Mouse (Mus musculus): Measurements from ENCODE around the gene Trappc6a. TPM values are rescaled to one million over a fixed set of nuclear protein-coding genes. Genes with fewer than 3 reads are reported as not detected.
A peak's percentile ranks its signal among the peaks of the same experiment; 100 is the strongest.
"Not testable (repeated sequence)": the region's sequence is repeated elsewhere in the genome, so short reads cannot be mapped to it uniquely, and the experiment has no call there.

Trappc6a gene
- polyA plus RNA-seq, 1 experiment = 62.3 TPM

- Histone ChIP-seq H3K27me3 (replicated peaks; ENCODE audit: control insufficient read depth, insufficient read depth, low read length) (no peaks in the 10 kb centered on the region), H3K4me3 (ENCODE audit: insufficient read depth, low read depth, low read length) (peak overlapping the region; percentile 79), H3K27ac (ENCODE audit: insufficient read depth, low read depth, low read length) (0 out of 2 replicates have a peak overlapping the region, but pooled peaks have one; percentile 17), H3K36me3 (ENCODE audit: control insufficient read depth, insufficient read depth, low read length) (no peaks in the 10 kb centered on the region), H3K4me1 (ENCODE audit: control insufficient read depth, insufficient read depth, low read length) (0 out of 2 replicates have a peak, but pooled peaks cover 3% of the 10 kb centered on the region)
- 8% methylated on average over 15 of the region's 15 CpGs for WGBS
- TF ChIP-seq CTCF (conservative IDR thresholded peaks at IDR 0.05; ENCODE audit: insufficient read depth, insufficient read length, low read depth, low read length) (no peak), POLR2A (IDR thresholded peaks at IDR 0.05; ENCODE audit: low read depth, low read length) (no peak)
- no peak for DNase-seq
Measured at GRCm38 (mm10) chr7:19508924-19509568, 851 bp downstream of the Trappc6a start.

GRCm38 (mm10) chr7:19509786-19510185 lies 1.6 kb downstream of the Trappc6a start:
- TF ChIP-seq CTCF (conservative IDR thresholded peaks at IDR 0.05; ENCODE audit: insufficient read depth, insufficient read length, low read depth, low read length) (no peak), POLR2A (IDR thresholded peaks at IDR 0.05; ENCODE audit: low read depth, low read length) (no peak)
- no peak overlapping the region for H3K27ac ChIP-seq (ENCODE audit: insufficient read depth, low read depth, low read length)
- no peak overlapping the region for H3K4me3 ChIP-seq (ENCODE audit: insufficient read depth, low read depth, low read length)
- H3K27me3 ChIP-seq (replicated peaks; ENCODE audit: control insufficient read depth, insufficient read depth, low read length) = no peaks in the 10 kb centered on the region
- 0 out of 2 replicates have a peak, but pooled peaks cover 3% of the 10 kb centered on the region for H3K4me1 ChIP-seq (ENCODE audit: control insufficient read depth, insufficient read depth, low read length)
- H3K36me3 ChIP-seq (ENCODE audit: control insufficient read depth, insufficient read depth, low read length) = no peaks in the 10 kb centered on the region
- no peak for DNase-seq
- 89% methylated on average over 7 of the region's 7 CpGs for WGBS

GRCm38 (mm10) chr7:19511934-19512333 lies 3.7 kb downstream of the Trappc6a start:
- DNase-seq; H3K4me3 ChIP-seq (ENCODE audit: insufficient read depth, low read depth, low read length); H3K4me1 ChIP-seq (ENCODE audit: control insufficient read depth, insufficient read depth, low read length); H3K36me3 ChIP-seq (ENCODE audit: control insufficient read depth, insufficient read depth, low read length); H3K27ac ChIP-seq (ENCODE audit: insufficient read depth, low read depth, low read length); H3K27me3 ChIP-seq (replicated peaks; ENCODE audit: control insufficient read depth, insufficient read depth, low read length): not testable (repeated sequence)
- 74% methylated on average over 7 of the region's 7 CpGs for WGBS

DNA sequence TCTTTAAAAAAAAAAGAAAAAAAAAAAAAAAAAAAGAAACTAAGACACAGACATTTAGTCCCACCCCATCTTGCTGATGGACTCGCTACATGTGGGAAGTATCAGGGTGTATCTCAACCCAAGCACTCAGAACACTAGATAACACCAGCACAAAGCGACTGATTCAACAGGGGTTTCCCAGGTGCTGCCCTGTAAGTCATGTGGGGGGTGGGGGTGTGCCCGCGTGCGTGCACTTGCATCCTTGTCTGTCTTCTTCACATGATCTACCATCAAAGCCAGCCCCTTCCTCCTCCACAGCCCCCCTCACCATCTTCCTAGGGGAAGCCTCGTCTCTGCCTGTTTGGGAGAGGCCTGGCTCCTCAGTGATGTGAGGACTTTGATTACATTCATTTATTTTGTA lies 4.2 kb downstream of the Trappc6a start:
- Histone ChIP-seq H3K4me3 (ENCODE audit: insufficient read depth, low read depth, low read length) (no peak overlapping the region), H3K4me1 (ENCODE audit: control insufficient read depth, insufficient read depth, low read length) (0 out of 2 replicates have a peak, but pooled peaks cover 3% of the 10 kb centered on the region), H3K27ac (ENCODE audit: insufficient read depth, low read depth, low read length) (no peak overlapping the region), H3K36me3 (ENCODE audit: control insufficient read depth, insufficient read depth, low read length) (no peaks in the 10 kb centered on the region), H3K27me3 (replicated peaks; ENCODE audit: control insufficient read depth, insufficient read depth, low read length) (no peaks in the 10 kb centered on the region)
- no peak for DNase-seq
- TF ChIP-seq CTCF (conservative IDR thresholded peaks at IDR 0.05; ENCODE audit: insufficient read depth, insufficient read length, low read depth, low read length) = no peak
- no peak for TF ChIP-seq POLR2A (IDR thresholded peaks at IDR 0.05; ENCODE audit: low read depth, low read length)
- 86% methylated on average over 6 of the region's 6 CpGs for WGBS

- peaks cover under 1% of the 10 kb centered on the region; the same call in 1 of the 2 replicates for H3K4me1 ChIP-seq (ENCODE audit: control insufficient read depth, insufficient read depth, low read length)
- no peaks in the 10 kb centered on the region for H3K27me3 ChIP-seq (replicated peaks; ENCODE audit: control insufficient read depth, insufficient read depth, low read length)
- H3K4me3 ChIP-seq (ENCODE audit: insufficient read depth, low read depth, low read length) = no peak within 1 kb of the TSS
- TF ChIP-seq POLR2A (IDR thresholded peaks at IDR 0.05; ENCODE audit: low read depth, low read length) (no peak), CTCF (conservative IDR thresholded peaks at IDR 0.05; ENCODE audit: insufficient read depth, insufficient read length, low read depth, low read length) (peak; percentile 48)
- WGBS = 3% methylated on average over 20 of the region's 29 CpGs
- H3K27ac ChIP-seq (ENCODE audit: insufficient read depth, low read depth, low read length) = no peak within 1 kb of the TSS
- no peaks in the 10 kb centered on the region for H3K36me3 ChIP-seq (ENCODE audit: control insufficient read depth, insufficient read depth, low read length)
- peak; percentile 42 for DNase-seq
Measured at GRCm38 (mm10) chr7:19517652-19518365, 9.6 kb downstream of the Trappc6a start, which contains the start of gene Nkpd1. Gene Nkpd1, plus strand, starts transcription at chr7:19517838.

GRCm38 (mm10) chr7:19520032-19520431 lies 11.8 kb downstream of the Trappc6a start:
- no peak for TF ChIP-seq CTCF (conservative IDR thresholded peaks at IDR 0.05; ENCODE audit: insufficient read depth, insufficient read length, low read depth, low read length)
- no peak for TF ChIP-seq POLR2A (IDR thresholded peaks at IDR 0.05; ENCODE audit: low read depth, low read length)
- Histone ChIP-seq H3K36me3 (ENCODE audit: control insufficient read depth, insufficient read depth, low read length) (no peaks in the 10 kb centered on the region), H3K27ac (ENCODE audit: insufficient read depth, low read depth, low read length) (no peak overlapping the region), H3K4me3 (ENCODE audit: insufficient read depth, low read depth, low read length) (no peak overlapping the region), H3K27me3 (replicated peaks; ENCODE audit: control insufficient read depth, insufficient read depth, low read length) (no peaks in the 10 kb centered on the region), H3K4me1 (ENCODE audit: control insufficient read depth, insufficient read depth, low read length) (peaks cover 9% of the 10 kb centered on the region; the same call in 1 of the 2 replicates)
- no peak for DNase-seq
- WGBS = 17% methylated on average over 23 of the region's 23 CpGs

DNA sequence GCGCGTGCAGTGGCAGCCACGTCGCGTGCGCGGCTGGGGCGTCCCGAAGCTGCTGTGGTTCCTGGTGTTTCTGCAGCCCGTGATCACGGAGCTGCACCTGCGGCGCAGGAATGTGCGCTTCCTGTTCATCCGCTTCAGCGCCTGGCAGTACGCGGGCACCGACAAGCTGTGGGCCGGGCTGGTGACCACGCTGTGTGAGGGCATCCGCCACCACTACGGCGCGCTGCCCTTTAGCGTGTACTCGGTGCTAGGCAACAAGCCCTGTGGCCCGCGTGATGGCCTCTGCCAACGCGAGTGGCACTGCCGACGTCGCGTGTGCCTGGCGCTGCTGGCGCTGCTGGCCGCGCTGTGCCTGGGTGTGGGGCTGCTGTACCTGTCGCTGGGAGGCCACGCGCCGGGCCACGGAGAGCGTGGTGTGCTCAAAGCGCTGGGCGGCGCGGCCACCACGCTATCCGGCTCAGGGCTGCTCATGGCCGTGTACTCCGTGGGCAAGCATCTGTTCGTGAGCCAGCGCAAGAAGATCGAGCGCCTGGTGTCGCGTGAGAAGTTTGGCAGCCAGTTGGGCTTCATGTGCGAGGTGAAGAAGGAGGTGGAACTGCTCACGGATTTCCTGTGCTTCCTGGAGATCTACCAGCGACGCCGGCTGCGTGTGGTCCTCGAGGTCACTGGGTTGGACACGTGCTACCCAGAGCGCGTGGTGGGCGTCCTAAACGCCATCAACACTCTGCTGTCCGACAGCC lies 15.0 kb downstream of the Trappc6a start:
- H3K4me3 ChIP-seq (ENCODE audit: insufficient read depth, low read depth, low read length) = peak overlapping the region; percentile 5; the same call in 1 of the 2 replicates
- 5% methylated on average over 72 of the region's 72 CpGs for WGBS
- no peaks in the 10 kb centered on the region for H3K36me3 ChIP-seq (ENCODE audit: control insufficient read depth, insufficient read depth, low read length)
- TF ChIP-seq POLR2A (IDR thresholded peaks at IDR 0.05; ENCODE audit: low read depth, low read length) (no peak), CTCF (conservative IDR thresholded peaks at IDR 0.05; ENCODE audit: insufficient read depth, insufficient read length, low read depth, low read length) (no peak)
- peaks cover 9% of the 10 kb centered on the region; the same call in 1 of the 2 replicates for H3K4me1 ChIP-seq (ENCODE audit: control insufficient read depth, insufficient read depth, low read length)
- no peak overlapping the region for H3K27ac ChIP-seq (ENCODE audit: insufficient read depth, low read depth, low read length)
- no peaks in the 10 kb centered on the region for H3K27me3 ChIP-seq (replicated peaks; ENCODE audit: control insufficient read depth, insufficient read depth, low read length)
- DNase-seq = peak; percentile 24

Measured in kidney, adult 2 months (tissue).